Mouse (Mus musculus) limb, embryonic 12.5 days (tissue): ENCODE results near the gene Hoxa5. TPM values are rescaled to one million over a fixed set of nuclear protein-coding genes. Genes with fewer than 3 reads are reported as not detected.

ENCODE experiments used
- ATAC-seq: fragments of 200-750 bp; cut with Nextera tagmentation; 2 replicates; pipeline ENCODE4 v1.8.0; 2017; ENCODE audit warnings: low read depth, moderate TSS enrichment; ENCODE audit not compliant: insufficient number of reproducible peaks, insufficient read depth, low FRiP score, low TSS enrichment
- H3K27ac ChIP-seq: fragments of 300-500 bp; sonication (generic); 2 replicates; pipeline ENCODE4 v1.5.1; 2016; ENCODE audit warnings: mild to moderate bottlenecking, moderate library complexity
- H3K27me3 ChIP-seq: fragments of 300-500 bp; sonication (generic); 2 replicates; pipeline ENCODE4 v1.6.1; 2016; ENCODE audit warnings: mild to moderate bottlenecking, moderate library complexity
- H3K36me3 ChIP-seq: fragments of 300-500 bp; sonication (generic); 2 replicates; pipeline ENCODE4 v1.6.1; 2016; ENCODE audit warnings: mild to moderate bottlenecking, moderate library complexity
- H3K4me1 ChIP-seq: fragments of 300-500 bp; sonication (generic); replicated peaks from 2 replicates; pipeline ENCODE4 v1.6.1; 2016
- H3K4me2 ChIP-seq: fragments of 300-500 bp; sonication (generic); 2 replicates; pipeline ENCODE4 v1.6.1; 2016; ENCODE audit warnings: mild to moderate bottlenecking, moderate library complexity
- H3K4me3 ChIP-seq: fragments of 300-500 bp; sonication (generic); replicated peaks from 2 replicates; pipeline ENCODE4 v1.5.1; 2016; ENCODE audit warnings: mild to moderate bottlenecking
- H3K9ac ChIP-seq: fragments of 300-500 bp; sonication (generic); replicated peaks from 2 replicates; pipeline ENCODE4 v1.6.1; 2016; ENCODE audit warnings: mild to moderate bottlenecking, moderate library complexity
- H3K9me3 ChIP-seq: fragments of 300-500 bp; sonication (generic); 2 replicates; pipeline ENCODE4 v1.6.1; 2016; ENCODE audit warnings: mild to moderate bottlenecking, moderate library complexity
- WGBS: fragments of 180-500 bp; shearing (Covaris S2); methylation state at CpG from one replicate; pipeline ENCODE4 v1.1.7; 2016; 5-methylcytosine and 5-hydroxymethylcytosine counted together
- polyA plus RNA-seq: library from polyadenylated mRNA; unstranded; fragments of >200 nt; fragmentation: Nextera tagmentation; extraction: Ambion mirVana; gene quantifications from 2 replicates; pipeline ENCODE4 v1.2.1, GENCODE M21; 2016

The Hoxa5 gene
- polyA plus RNA-seq, 1 experiment from 2014 or later = 9.2 TPM

- H3K36me3 ChIP-seq = 0 out of 2 replicates have a peak, but pooled peaks cover 2% of the 10 kb centered on the region
- H3K4me3 ChIP-seq = peak overlapping the region; percentile 37
- no peak for ATAC-seq
- H3K4me2 ChIP-seq = peak overlapping the region; percentile 64
- H3K9me3 ChIP-seq = no peaks in the 10 kb centered on the region
- under 1% methylated on average over 39 of the region's 39 CpGs for WGBS
- H3K9ac ChIP-seq = peak overlapping the region; percentile 59
- H3K27ac ChIP-seq = peak overlapping the region; percentile 51; the same call in 1 of the 2 replicates
- peaks cover 75% of the 10 kb centered on the region for H3K4me1 ChIP-seq
- H3K27me3 ChIP-seq = peaks cover 81% of the 10 kb centered on the region
Observed at GRCm38 (mm10) chr6:52164051-52164625, 40.2 kb downstream of the Hoxa5 start.

GRCm38 (mm10) chr6:52163366-52164031 is 40.9 kb downstream of the Hoxa5 start:
- peak overlapping the region; percentile 51; the same call in 1 of the 2 replicates for H3K27ac ChIP-seq
- H3K9ac ChIP-seq = 0 out of 2 replicates have a peak overlapping the region, but pooled peaks have one; percentile 40
- no peaks in the 10 kb centered on the region for H3K36me3 ChIP-seq
- ATAC-seq = no peak
- no peaks in the 10 kb centered on the region for H3K9me3 ChIP-seq
- peak overlapping the region; percentile 64 for H3K4me2 ChIP-seq
- H3K4me1 ChIP-seq = peaks cover 73% of the 10 kb centered on the region
- WGBS = 6% methylated on average over 17 of the region's 17 CpGs
- peak overlapping the region; percentile 37 for H3K4me3 ChIP-seq
- H3K27me3 ChIP-seq = peaks cover 80% of the 10 kb centered on the region

- WGBS = 20% methylated on average over 14 of the region's 14 CpGs
- Histone ChIP-seq H3K4me2 (peak overlapping the region; percentile 64), H3K27me3 (peaks cover 79% of the 10 kb centered on the region), H3K4me3 (peak overlapping the region; percentile 37), H3K4me1 (peaks cover 69% of the 10 kb centered on the region), H3K36me3 (no peaks in the 10 kb centered on the region), H3K27ac (peak overlapping the region; percentile 51; the same call in 1 of the 2 replicates), H3K9ac (no peak overlapping the region), H3K9me3 (no peaks in the 10 kb centered on the region)
- ATAC-seq = no peak
Observed at GRCm38 (mm10) chr6:52162611-52163365, 41.6 kb downstream of the Hoxa5 start.

GRCm38 (mm10) chr6:52162093-52162380 is 42.4 kb downstream of the Hoxa5 start:
- WGBS = 33% methylated on average over 1 of the region's 1 CpGs
- no peak for ATAC-seq
- Histone ChIP-seq H3K4me3 (no peak overlapping the region), H3K27ac (no peak overlapping the region), H3K9me3 (no peaks in the 10 kb centered on the region), H3K36me3 (no peaks in the 10 kb centered on the region), H3K9ac (no peak overlapping the region), H3K4me1 (peaks cover 69% of the 10 kb centered on the region), H3K4me2 (no peak overlapping the region), H3K27me3 (peaks cover 79% of the 10 kb centered on the region)

- Histone ChIP-seq H3K9ac (no peak overlapping the region), H3K4me3 (no peak overlapping the region), H3K27me3 (peaks cover 79% of the 10 kb centered on the region), H3K4me2 (peak overlapping the region; percentile 100), H3K27ac (peak overlapping the region; percentile 72; the same call in 1 of the 2 replicates), H3K4me1 (peaks cover 66% of the 10 kb centered on the region), H3K9me3 (no peaks in the 10 kb centered on the region), H3K36me3 (no peaks in the 10 kb centered on the region)
- 10% methylated on average over 8 of the region's 8 CpGs for WGBS
- no peak for ATAC-seq
Observed at GRCm38 (mm10) chr6:52161336-52162092, 42.9 kb downstream of the Hoxa5 start.

- Histone ChIP-seq H3K4me1 (peaks cover 62% of the 10 kb centered on the region), H3K4me3 (peak overlapping the region; percentile 23), H3K4me2 (peak overlapping the region; percentile 100), H3K9me3 (no peaks in the 10 kb centered on the region), H3K36me3 (no peaks in the 10 kb centered on the region), H3K27me3 (peaks cover 81% of the 10 kb centered on the region), H3K9ac (peak overlapping the region; percentile 37; the same call in 1 of the 2 replicates), H3K27ac (peak overlapping the region; percentile 72)
- under 1% methylated on average over 30 of the region's 30 CpGs for WGBS
- peak; percentile 42; the same call in 1 of the 2 replicates for ATAC-seq
Observed at GRCm38 (mm10) chr6:52160511-52161335, 43.7 kb downstream of the Hoxa5 start.

GRCm38 (mm10) chr6:52159979-52160378 is 44.4 kb downstream of the Hoxa5 start:
- 4% methylated on average over 9 of the region's 9 CpGs for WGBS
- H3K4me2 ChIP-seq = peak overlapping the region; percentile 100
- no peak for ATAC-seq
- H3K27ac ChIP-seq = peak overlapping the region; percentile 72
- peaks cover 54% of the 10 kb centered on the region for H3K4me1 ChIP-seq
- H3K36me3 ChIP-seq = no peaks in the 10 kb centered on the region
- H3K4me3 ChIP-seq = peak overlapping the region; percentile 23; the same call in 1 of the 2 replicates
- no peak overlapping the region for H3K9ac ChIP-seq
- H3K27me3 ChIP-seq = peaks cover 81% of the 10 kb centered on the region
- no peaks in the 10 kb centered on the region for H3K9me3 ChIP-seq

GRCm38 (mm10) chr6:52159164-52159761 is 45.1 kb downstream of the Hoxa5 start:
- H3K4me2 ChIP-seq = peak overlapping the region; percentile 100
- peak overlapping the region; percentile 71 for H3K4me3 ChIP-seq
- peaks cover 47% of the 10 kb centered on the region for H3K4me1 ChIP-seq
- no peaks in the 10 kb centered on the region for H3K36me3 ChIP-seq
- peak overlapping the region; percentile 66 for H3K27ac ChIP-seq
- H3K9me3 ChIP-seq = no peaks in the 10 kb centered on the region
- H3K27me3 ChIP-seq = peaks cover 83% of the 10 kb centered on the region
- 5% methylated on average over 12 of the region's 12 CpGs for WGBS
- ATAC-seq = 0 out of 2 replicates have a peak, but pooled peaks have one; percentile 11
- peak overlapping the region; percentile 64 for H3K9ac ChIP-seq

GRCm38 (mm10) chr6:52158276-52159051 is 45.9 kb downstream of the Hoxa5 start, which contains the start of gene Hoxa1:
Gene Hoxa1 (minus strand): TSS chr6:52158317.
- Histone ChIP-seq H3K27ac (peak within 1 kb of the TSS; percentile 66), H3K27me3 (peaks cover 82% of the 10 kb centered on the region), H3K9ac (peak within 1 kb of the TSS; percentile 64), H3K4me1 (peaks cover 39% of the 10 kb centered on the region), H3K36me3 (no peaks in the 10 kb centered on the region), H3K4me3 (peak within 1 kb of the TSS; percentile 71), H3K4me2 (peak within 1 kb of the TSS; percentile 100), H3K9me3 (no peaks in the 10 kb centered on the region)
- peak; percentile 71 for ATAC-seq
- under 1% methylated on average over 55 of the region's 55 CpGs for WGBS
